Mouse (Mus musculus) adrenal gland, postnatal 10 days (tissue): ENCODE data around the gene 1700016D06Rik. TPM values are rescaled to one million over a fixed set of nuclear protein-coding genes. Genes with fewer than 3 reads are reported as not detected.

Experiments
- DNase-seq: peaks from one replicate; pipeline ENCODE4 v3.0.0; 2021; ENCODE audit warnings: mixed read lengths
- microRNA-seq: library from miRNA; unstranded; fragments of <30 nt; microRNA quantifications from one replicate; pipeline ENCODE4 v1.2.0, GENCODE M21; 2021
- total RNA-seq, 2 experiments: library from RNA; stranded (reverse); gene quantifications; 2 replicates each; pipeline ENCODE4 v1.2.3; 2021

1700016D06Rik gene
- total RNA-seq, 2 experiments from 2014 or later, result not detected

DNA sequence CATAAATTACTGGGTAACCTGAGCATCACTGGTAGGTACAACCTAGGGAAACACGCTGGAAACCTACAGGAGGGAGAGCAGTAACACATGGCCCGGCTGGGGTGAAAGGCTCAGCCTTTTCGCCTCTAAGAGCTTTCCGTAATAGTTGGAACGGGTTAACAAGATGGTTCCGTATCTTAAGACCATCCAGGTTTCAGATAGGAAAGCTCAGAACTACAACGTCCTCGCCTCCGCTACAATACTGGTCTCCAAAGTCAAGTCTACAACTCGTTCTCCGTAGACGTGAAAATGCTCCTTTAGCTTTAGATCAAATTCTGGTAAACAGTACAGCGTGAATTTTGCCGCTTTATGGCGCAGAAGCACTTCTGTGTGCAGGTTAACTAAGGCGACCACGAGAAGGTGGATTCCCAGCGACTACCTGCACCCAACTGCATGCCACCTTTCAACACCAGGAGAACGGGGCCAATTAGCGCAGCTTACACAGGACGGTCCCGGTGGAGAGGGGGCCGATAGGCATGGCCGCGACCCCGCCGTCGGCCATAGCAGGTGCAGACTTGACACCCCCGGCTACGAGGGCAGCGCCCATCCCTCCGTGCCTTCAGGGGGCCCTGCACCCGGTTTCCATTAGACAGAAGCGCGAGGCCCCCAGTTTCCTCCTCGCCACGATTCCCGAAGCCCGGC lies 66.4 kb downstream of the 1700016D06Rik start:
- no peak for DNase-seq

DNA sequence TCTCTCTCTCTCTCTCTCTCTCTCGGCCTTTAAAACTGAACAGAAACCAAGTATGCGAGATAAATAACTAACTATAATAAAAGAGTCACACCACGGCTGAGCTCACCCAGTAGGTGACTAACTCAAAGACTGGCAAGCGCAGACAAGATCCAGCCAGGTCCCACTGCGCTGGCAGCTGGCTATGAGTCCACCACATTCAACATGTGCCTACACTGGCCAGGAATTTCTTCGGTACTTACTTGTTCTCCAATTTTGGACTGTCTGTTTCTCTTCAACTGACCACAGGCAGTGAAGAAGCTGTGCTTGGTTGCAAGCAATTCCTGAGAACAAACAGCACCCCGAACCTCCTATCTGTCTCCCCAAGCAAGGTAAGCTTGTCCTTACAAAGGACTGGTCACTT lies 67.4 kb downstream of the 1700016D06Rik start:
- DNase-seq, result peak; percentile 62

DNA sequence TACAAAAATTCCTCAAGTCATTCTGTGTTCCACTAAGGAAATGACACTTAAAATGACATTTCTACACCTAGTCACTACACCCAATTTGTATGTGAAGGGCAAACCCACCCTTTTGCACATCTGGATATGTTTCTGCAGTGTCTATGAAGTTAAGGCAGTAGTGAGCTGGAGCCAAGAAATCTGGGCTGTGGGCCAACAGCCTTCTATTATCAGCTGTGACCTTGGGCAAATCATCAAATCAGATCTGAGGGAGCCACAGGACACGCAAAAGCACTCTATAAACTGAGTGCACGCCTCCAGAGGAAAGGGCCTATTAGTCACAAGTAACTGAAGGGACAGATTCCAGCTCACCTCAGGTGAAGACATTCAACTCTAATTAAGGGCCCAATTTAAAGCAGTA lies 68.5 kb downstream of the 1700016D06Rik start:
- peak; percentile 91 for DNase-seq

DNA sequence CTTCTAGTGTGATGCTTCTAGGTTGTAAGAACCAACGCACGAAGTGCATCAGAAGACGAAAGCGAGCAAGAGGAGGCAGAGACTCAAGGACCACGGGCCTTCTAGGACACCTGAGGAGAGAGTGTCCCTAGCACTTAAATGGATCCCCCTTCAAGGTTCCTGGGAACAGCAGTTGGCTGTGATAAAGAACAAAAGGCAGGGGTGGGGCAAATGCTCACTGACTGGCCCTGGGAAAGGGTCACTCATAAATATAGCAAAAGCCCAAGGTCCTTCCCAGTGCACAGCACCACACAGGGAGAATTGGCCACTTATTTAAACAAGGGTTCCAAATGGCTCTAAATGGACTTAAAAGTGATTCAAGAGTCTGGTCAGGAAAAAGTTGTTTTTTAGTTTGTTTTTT lies 71.7 kb downstream of the 1700016D06Rik start:
- DNase-seq, result peak; percentile 53

DNA sequence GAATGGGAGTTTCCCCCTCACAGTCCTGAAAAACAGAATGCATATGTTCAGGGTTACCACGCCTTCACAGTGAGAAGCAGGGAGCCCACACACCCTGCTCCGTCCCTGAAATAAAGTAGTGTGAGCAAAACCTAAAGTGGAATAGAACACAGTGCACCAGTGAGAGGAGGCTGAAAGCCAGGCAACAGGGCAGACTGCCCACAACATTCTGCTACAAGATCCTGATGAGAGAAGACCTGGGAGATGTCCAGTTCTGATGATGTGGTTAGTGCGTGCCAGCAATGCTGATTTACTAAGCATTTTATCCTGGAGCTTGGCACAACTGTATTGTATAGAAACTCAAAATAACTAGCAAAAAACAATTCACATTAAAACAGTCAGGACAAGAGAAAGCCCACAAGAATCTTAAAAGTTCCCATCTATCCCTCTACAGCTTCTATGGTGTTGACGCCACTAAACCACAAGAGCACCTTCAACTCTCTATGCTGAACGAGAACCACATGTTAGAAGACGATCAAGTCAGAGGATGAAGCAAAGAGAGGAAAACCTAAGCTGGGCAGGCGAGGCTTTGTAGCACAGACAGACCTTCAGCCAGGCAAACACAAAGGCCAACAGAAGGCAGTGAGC lies 72.2 kb downstream of the 1700016D06Rik start:
- no peak for DNase-seq

DNA sequence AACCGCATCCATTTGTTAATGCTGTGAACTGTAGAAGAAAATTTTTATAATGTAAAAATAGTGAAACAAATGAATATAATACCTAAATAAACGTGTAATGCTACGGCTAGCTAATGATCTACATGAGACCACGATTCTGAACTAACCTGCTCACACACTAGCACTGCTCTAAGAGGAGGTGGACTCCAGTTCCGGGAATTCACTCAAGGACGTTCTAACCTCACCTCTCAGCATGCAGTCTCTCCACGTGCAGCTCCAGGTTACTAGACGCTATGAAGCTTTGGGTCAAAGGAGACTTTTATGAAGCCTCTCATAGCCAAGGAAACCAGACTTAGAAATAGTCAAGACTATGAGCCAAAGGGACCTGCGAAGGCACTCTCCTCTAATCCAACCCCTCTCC lies 73.1 kb downstream of the 1700016D06Rik start:
- no peak for DNase-seq

DNA sequence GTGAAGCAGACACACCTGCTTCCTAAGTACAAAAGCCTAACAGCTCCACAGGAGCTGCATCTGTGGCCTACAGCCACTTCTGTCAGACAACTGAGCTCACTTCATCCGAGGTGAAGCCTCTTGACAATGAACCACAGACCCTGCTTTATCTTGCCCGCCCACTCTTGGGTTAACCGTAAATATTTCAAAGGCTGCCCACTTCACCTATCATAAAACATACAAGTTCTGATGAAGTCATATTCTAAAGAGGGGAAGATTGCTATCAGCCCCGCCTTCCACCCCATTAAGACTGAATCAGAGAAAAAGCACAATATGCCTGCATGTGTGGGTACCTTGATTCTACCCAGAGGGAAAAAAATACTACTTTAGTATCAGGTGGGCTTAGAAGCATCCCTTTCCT lies 75.8 kb downstream of the 1700016D06Rik start:
- DNase-seq, result no peak

DNA sequence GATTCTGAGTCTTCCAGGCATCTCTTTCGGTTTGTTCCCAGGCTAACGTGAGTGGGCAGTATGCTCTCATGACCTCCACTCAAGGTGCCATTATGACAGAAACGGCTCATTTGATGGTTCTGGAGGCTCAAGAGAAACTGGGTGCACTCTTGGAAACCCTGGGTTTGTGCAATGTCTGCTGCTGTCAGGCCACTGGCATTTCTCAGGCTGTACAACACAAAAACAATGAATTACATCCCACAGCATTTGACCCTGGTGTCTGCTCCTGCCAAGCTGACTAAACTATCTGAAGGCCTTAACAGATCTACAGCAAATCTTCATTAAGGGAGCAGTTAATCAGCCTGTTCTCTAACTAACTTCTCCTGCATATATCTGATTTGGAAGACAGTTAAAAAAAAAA lies 81.8 kb downstream of the 1700016D06Rik start:
- DNase-seq, result no peak

DNA sequence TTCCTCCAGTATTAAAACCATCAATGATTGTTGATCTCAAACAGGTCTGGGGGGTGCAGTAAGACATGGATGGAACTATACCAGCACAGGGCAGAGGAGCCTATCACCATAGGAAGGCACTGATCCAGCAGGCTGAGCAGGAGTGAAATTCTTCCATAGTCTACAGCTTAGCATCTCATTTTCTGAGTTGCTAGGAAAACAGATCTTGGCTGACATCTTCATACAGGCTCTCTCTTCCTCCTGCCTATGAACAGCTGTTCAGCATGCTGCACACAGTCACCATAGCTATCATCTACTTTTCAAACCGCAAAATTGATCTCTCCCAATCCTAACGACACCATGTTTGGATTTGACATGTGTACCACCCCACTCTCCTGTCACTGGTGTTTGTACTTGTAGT lies 82.8 kb downstream of the 1700016D06Rik start:
- DNase-seq, result no peak

DNA sequence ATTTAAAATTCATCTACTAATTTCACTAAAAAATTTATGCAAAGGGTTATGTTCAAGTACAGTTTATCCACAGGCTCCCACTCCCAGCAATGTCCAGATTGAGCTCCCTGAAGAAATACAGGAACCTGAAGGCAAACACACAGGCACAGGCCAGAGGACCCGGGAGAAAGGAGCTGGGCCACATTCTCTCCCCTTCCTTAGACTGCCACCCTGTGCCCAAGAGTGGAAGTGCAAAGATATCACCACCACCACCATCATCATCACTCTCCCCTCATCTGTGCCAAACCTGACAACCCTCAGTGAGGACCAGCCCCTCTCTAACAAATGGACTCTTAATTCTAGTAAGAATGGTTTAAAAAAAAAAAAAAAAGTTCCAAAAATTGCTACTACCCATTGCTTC lies 84.6 kb downstream of the 1700016D06Rik start:
- DNase-seq, result peak; percentile 67

DNA sequence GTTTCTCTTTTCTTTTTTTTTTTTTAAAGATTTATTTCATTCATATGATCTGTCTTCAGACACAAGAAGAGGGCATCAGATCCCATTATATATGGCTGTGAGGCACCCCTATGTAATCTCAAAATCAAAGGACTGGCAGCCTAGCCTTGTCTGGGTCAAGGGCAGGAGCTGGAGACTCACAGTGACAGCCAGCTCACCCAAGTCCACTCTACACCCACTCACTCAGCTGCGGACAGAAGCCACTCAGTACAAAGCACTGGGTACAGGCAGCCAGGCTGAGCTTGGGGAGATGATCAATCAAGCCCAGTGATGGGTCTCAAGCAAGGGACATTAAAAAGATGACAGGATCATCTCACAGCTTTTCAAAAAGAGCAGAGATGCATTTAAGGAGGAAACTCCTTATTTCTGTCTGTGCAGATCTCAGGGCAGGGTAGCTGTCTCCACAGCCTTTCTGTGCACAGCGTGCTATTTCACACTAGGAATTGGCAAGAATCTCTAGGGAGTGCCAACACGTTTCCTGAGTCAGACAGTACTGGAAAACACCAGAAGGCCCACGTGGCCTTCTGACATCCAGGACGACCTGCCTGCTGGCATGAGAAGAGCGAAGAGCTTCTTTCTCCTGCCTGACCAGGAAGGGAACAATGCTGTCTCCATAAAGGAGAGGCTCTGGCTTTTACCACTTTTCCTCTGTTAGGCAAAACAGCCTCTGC lies 86.6 kb downstream of the 1700016D06Rik start:
- DNase-seq, result peak; percentile 36

DNA sequence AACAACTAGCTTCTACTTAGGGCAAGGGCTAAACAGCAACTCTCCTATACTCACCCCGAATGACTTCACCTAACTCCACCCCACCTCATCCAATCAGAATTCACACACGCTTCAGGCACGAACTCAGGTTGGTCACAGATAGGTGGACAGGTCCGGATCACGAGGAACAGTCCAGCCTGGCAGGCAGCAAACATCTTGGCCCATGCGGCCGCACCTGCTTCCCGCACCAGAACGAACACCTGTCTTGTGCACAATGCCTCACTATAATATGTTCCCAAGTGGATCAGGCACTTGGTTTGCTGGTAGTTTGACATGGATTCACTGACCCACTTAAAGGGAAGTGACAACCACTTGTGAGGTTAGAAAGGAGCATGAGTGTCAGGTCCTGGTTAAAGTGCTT lies 92.0 kb downstream of the 1700016D06Rik start:
- no peak for DNase-seq

Small RNA genes within 50 kb of the gene (microRNA-seq; reads per million reads assigned to microRNA genes)
- gene Mir7238, result 6.0 reads per million, percentile 7 among the genes with 10 or more reads in this experiment

Other genes starting within 250 kb of the 1700016D06Rik start
- gene Rab20, start 222.4 kb downstream of the 1700016D06Rik start, total RNA-seq, result 1 to 10 TPM; 5.1 to 5.7 TPM
- gene Naxd, start 203.6 kb downstream of the 1700016D06Rik start, total RNA-seq, result 10 to 100 TPM; 60.9 to 63.3 TPM
- 10 to 100 TPM; 38.4 to 39.3 TPM for gene Cars2, start 150.3 kb downstream of the 1700016D06Rik start, total RNA-seq
- 10 to 100 TPM; 31.2 to 35.7 TPM for gene Ing1, start 145.5 kb downstream of the 1700016D06Rik start, total RNA-seq
- 10 to 100 TPM; 48.7 to 78.5 TPM for gene Ankrd10, start 65.3 kb downstream of the 1700016D06Rik start, total RNA-seq
- gene Arhgef7, start 26.7 kb upstream of the 1700016D06Rik start, total RNA-seq, result 10 to 100 TPM; 53.1 to 70.4 TPM
- not detected for gene Tex29, start 139.4 kb upstream of the 1700016D06Rik start, total RNA-seq